In genomic region chr5:15934376-15935233, GRCm38 (mm10) we compare ENCODE assay signal across 8 mouse cellular contexts. TPM values are rescaled to one million over a fixed set of nuclear protein-coding genes. Genes with fewer than 3 reads are reported as not detected.
DNase-seq lines count a peak whose midpoint lies in the region; ATAC-seq and TF ChIP-seq lines count a peak whose summit lies in the region.

Cacna2d1 (plus strand) TSS chr5:15934691.

- H3K4me3 ChIP-seq in embryonic facial prominence, embryonic 15.5 days (replicated peaks), result peak within 1 kb of the TSS; percentile 64
- peak within 1 kb of the TSS; percentile 69 for H3K4me3 ChIP-seq in limb, embryonic 15.5 days
- peak within 1 kb of the TSS; percentile 69 for H3K4me3 ChIP-seq in midbrain, postnatal 0 days (ENCODE audit: low read depth, low read length)

- ATAC-seq in embryonic facial prominence, embryonic 15.5 days (ENCODE audit: insufficient number of reproducible peaks, low FRiP score, low TSS enrichment, low read depth), result peak; percentile 90
- peak; percentile 92 for ATAC-seq in limb, embryonic 15.5 days (ENCODE audit: insufficient number of reproducible peaks, low FRiP score, low TSS enrichment, low read depth)
- ATAC-seq in midbrain, postnatal 0 days (ENCODE audit: low FRiP score), result peak; percentile 82

- H3K4me1 ChIP-seq in embryonic facial prominence, embryonic 15.5 days, result peaks cover 10% of the 10 kb centered on the region; the same call in 1 of the 2 replicates
- H3K4me1 ChIP-seq in limb, embryonic 15.5 days, result peaks cover 12% of the 10 kb centered on the region
- no peaks in the 10 kb centered on the region for H3K4me1 ChIP-seq in midbrain, postnatal 0 days (ENCODE audit: insufficient read depth, low read length)

- under 1% methylated on average over 76 of the region's 120 CpGs for WGBS in embryonic facial prominence, embryonic 15.5 days
- WGBS in limb, embryonic 15.5 days, result under 1% methylated on average over 64 of the region's 120 CpGs
- 1% methylated on average over 48 of the region's 120 CpGs for WGBS in midbrain, postnatal 0 days

- DNase-seq in thymus, postnatal 36 days, result peak; percentile 1 to 2
- DNase-seq in thymus, postnatal 0 days (ENCODE audit: low spot score), result no peak
- peak; percentile 46 to 57 for DNase-seq in heart, adult 9 months (ENCODE audit: low spot score in 2 of 2)
- peak; percentile 6 for DNase-seq in kidney, adult 9 months
- DNase-seq in midbrain, postnatal 0 days (ENCODE audit: low spot score), result peak; percentile 42
- DNase-seq in testis, postnatal 10 days (ENCODE audit: low spot score), result peak; percentile 69

- H3K27me3 ChIP-seq in embryonic facial prominence, embryonic 15.5 days, result peaks cover 13% of the 10 kb centered on the region; the same call in 1 of the 2 replicates
- H3K27me3 ChIP-seq in limb, embryonic 15.5 days, result no peaks in the 10 kb centered on the region
- peaks cover 9% of the 10 kb centered on the region; the same call in 1 of the 2 replicates for H3K27me3 ChIP-seq in midbrain, postnatal 0 days (ENCODE audit: insufficient read depth, low read length)

- H3K4me2 ChIP-seq in embryonic facial prominence, embryonic 15.5 days (replicated peaks), result peak within 1 kb of the TSS; percentile 89
- peak within 1 kb of the TSS; percentile 80 for H3K4me2 ChIP-seq in limb, embryonic 15.5 days
- peak within 1 kb of the TSS; percentile 72 for H3K4me2 ChIP-seq in midbrain, postnatal 0 days (ENCODE audit: low read depth, low read length, poor library complexity, severe bottlenecking)

- H3K36me3 ChIP-seq in embryonic facial prominence, embryonic 15.5 days, result no peaks in the 10 kb centered on the region
- no peaks in the 10 kb centered on the region for H3K36me3 ChIP-seq in limb, embryonic 15.5 days
- H3K36me3 ChIP-seq in midbrain, postnatal 0 days (ENCODE audit: insufficient read depth, low read length), result no peaks in the 10 kb centered on the region

- TF ChIP-seq CTCF in midbrain, postnatal 0 days (IDR thresholded peaks at IDR 0.05), result no peak

- H3K9me3 ChIP-seq in embryonic facial prominence, embryonic 15.5 days (replicated peaks), result no peaks in the 10 kb centered on the region
- no peaks in the 10 kb centered on the region for H3K9me3 ChIP-seq in limb, embryonic 15.5 days
- no peaks in the 10 kb centered on the region for H3K9me3 ChIP-seq in midbrain, postnatal 0 days (ENCODE audit: low read length)

- H3K9ac ChIP-seq in embryonic facial prominence, embryonic 15.5 days, result peak within 1 kb of the TSS; percentile 64
- H3K9ac ChIP-seq in limb, embryonic 15.5 days, result peak within 1 kb of the TSS; percentile 72
- peak within 1 kb of the TSS; percentile 83 for H3K9ac ChIP-seq in midbrain, postnatal 0 days (replicated peaks; ENCODE audit: low read length, poor library complexity, severe bottlenecking)

- H3K27ac ChIP-seq in embryonic facial prominence, embryonic 15.5 days (replicated peaks), result peak within 1 kb of the TSS; percentile 79
- peak within 1 kb of the TSS; percentile 93 for H3K27ac ChIP-seq in limb, embryonic 15.5 days
- peak within 1 kb of the TSS; percentile 96 for H3K27ac ChIP-seq in midbrain, postnatal 0 days (ENCODE audit: low read depth, low read length)

RNA-seq across cellular contexts. Expression of gene Cacna2d1, which starts in this region (rescaled TPM):
- polyA plus RNA-seq in thymus, postnatal 0 days (2015; fragmentation: Nextera tagmentation; extraction: Ambion mirVana), result 1.1 and 1.3 TPM in 2 replicates
- 18.5 and 19.1 TPM in 2 replicates for polyA plus RNA-seq in embryonic facial prominence, embryonic 15.5 days (2015; fragmentation: Nextera tagmentation; extraction: Ambion mirVana)
- 19.4 and 20.3 TPM in 2 replicates for polyA plus RNA-seq in limb, embryonic 15.5 days (2015; fragmentation: Nextera tagmentation; extraction: Ambion mirVana)
- total RNA-seq in midbrain, postnatal 0 days (2014; rRNA removed), result 77.8 and 107 TPM in 2 replicates
- polyA plus RNA-seq in midbrain, postnatal 0 days (2015; fragmentation: Nextera tagmentation; extraction: Ambion mirVana), result 38.8 and 43.3 TPM in 2 replicates
